Mouse (Mus musculus) bone marrow macrophage, adult 2 months (primary cell): ENCODE data around the gene Arhgap23. TPM values are rescaled to one million over a fixed set of nuclear protein-coding genes. Genes with fewer than 3 reads are reported as not detected.

Experiments
- H3K27ac ChIP-seq: 2 replicates; pipeline ENCODE4 v1.5.1; 2012; ENCODE audit warnings: low read depth, low read length; ENCODE audit not compliant: insufficient read depth
- H3K4me1 ChIP-seq: 2 replicates; pipeline ENCODE4 v1.6.1; 2012; ENCODE audit warnings: low read length; ENCODE audit not compliant: control insufficient read depth, insufficient read depth
- H3K4me3 ChIP-seq: 2 replicates; pipeline ENCODE4 v1.5.1; 2012; ENCODE audit warnings: mild to moderate bottlenecking, low read length, moderate library complexity; ENCODE audit not compliant: insufficient read depth
- CTCF ChIP-seq: IDR thresholded peaks from 2 replicates; pipeline ENCODE4 v1.5.1; 2012; ENCODE audit warnings: low read depth, mild to moderate bottlenecking, low read length, moderate library complexity
- POLR2A ChIP-seq: IDR thresholded peaks from 2 replicates; pipeline ENCODE4 v1.6.1; 2012; ENCODE audit warnings: mild to moderate bottlenecking, low read depth, low read length, borderline replicate concordance
- polyA plus RNA-seq: library from polyadenylated mRNA; stranded (reverse); fragments of >200 nt; gene quantifications from 2 replicates; pipeline ENCODE4 v1.2.4, GENCODE M21; 2012; ENCODE audit not compliant: missing spikeins, insufficient read depth, insufficient read length

Arhgap23 gene
- polyA plus RNA-seq, 1 experiment: 9.2 TPM

- TF ChIP-seq POLR2A (no peak), CTCF (no peak)
- no peak overlapping the region for H3K4me3 ChIP-seq
- no peak overlapping the region for H3K27ac ChIP-seq
- H3K4me1 ChIP-seq: peaks cover 10% of the 10 kb centered on the region
These were observed 27.8 kb downstream of the Arhgap23 start for GRCm38 (mm10) chr11:97442891-97443675.

GRCm38 (mm10) chr11:97445596-97445995, 30.3 kb downstream of the Arhgap23 start:
- Histone ChIP-seq H3K4me3 (no peak overlapping the region), H3K27ac (no peak overlapping the region), H3K4me1 (peaks cover 23% of the 10 kb centered on the region)
- no peak for TF ChIP-seq POLR2A
- TF ChIP-seq CTCF: no peak

- H3K4me1 ChIP-seq: peaks cover 18% of the 10 kb centered on the region
- no peak for TF ChIP-seq POLR2A
- no peak for TF ChIP-seq CTCF
- no peak overlapping the region for H3K27ac ChIP-seq
- H3K4me3 ChIP-seq: no peak overlapping the region
These were observed 30.7 kb downstream of the Arhgap23 start for GRCm38 (mm10) chr11:97445999-97446511.

- no peak for TF ChIP-seq CTCF
- TF ChIP-seq POLR2A: no peak
- Histone ChIP-seq H3K4me3 (no peak overlapping the region), H3K4me1 (peaks cover 18% of the 10 kb centered on the region), H3K27ac (no peak overlapping the region)
These were observed 32.6 kb downstream of the Arhgap23 start for GRCm38 (mm10) chr11:97447979-97448378.

GRCm38 (mm10) chr11:97448611-97449394, 33.5 kb downstream of the Arhgap23 start:
- Histone ChIP-seq H3K4me3 (no peak overlapping the region), H3K27ac (no peak overlapping the region), H3K4me1 (peaks cover 18% of the 10 kb centered on the region)
- TF ChIP-seq POLR2A: no peak
- no peak for TF ChIP-seq CTCF

GRCm38 (mm10) chr11:97449601-97450293, 34.4 kb downstream of the Arhgap23 start:
- Histone ChIP-seq H3K4me1 (peaks cover 18% of the 10 kb centered on the region), H3K27ac (no peak overlapping the region)

GRCm38 (mm10) chr11:97450305-97450922, 35.1 kb downstream of the Arhgap23 start:
- Histone ChIP-seq H3K4me1 (peaks cover 18% of the 10 kb centered on the region), H3K4me3 (no peak overlapping the region), H3K27ac (no peak overlapping the region)
- TF ChIP-seq CTCF (no peak), POLR2A (no peak)

More at GRCm38 (mm10) chr11:97449601-97450293, 34.4 kb downstream of the Arhgap23 start:
- TF ChIP-seq POLR2A (no peak), CTCF (no peak)
- H3K4me3 ChIP-seq: no peak overlapping the region

- Histone ChIP-seq H3K4me1 (peaks cover 18% of the 10 kb centered on the region), H3K27ac (no peak overlapping the region), H3K4me3 (no peak overlapping the region)
- no peak for TF ChIP-seq CTCF
- no peak for TF ChIP-seq POLR2A
These were observed 36.3 kb downstream of the Arhgap23 start for GRCm38 (mm10) chr11:97451625-97452024.

- no peak overlapping the region for H3K27ac ChIP-seq
- no peak overlapping the region for H3K4me3 ChIP-seq
- no peaks in the 10 kb centered on the region for H3K4me1 ChIP-seq
- TF ChIP-seq POLR2A: no peak
- no peak for TF ChIP-seq CTCF
These were observed 41.8 kb downstream of the Arhgap23 start for GRCm38 (mm10) chr11:97457120-97457519.
